Mouse (Mus musculus): Measurements from ENCODE around the gene Cyp2b10.

- TF ChIP-seq CTCF (IDR thresholded peaks at IDR 0.05; ENCODE audit: low read depth, low read length), result no peak
- TF ChIP-seq TAL1 (conservative IDR thresholded peaks at IDR 0.05; ENCODE audit: low read depth, low read length), result no peak
- TF ChIP-seq GATA2 (IDR thresholded peaks at IDR 0.05; ENCODE audit: borderline replicate concordance, low read depth, low read length), result no peak
- no peak for TF ChIP-seq GATA1 (IDR thresholded peaks at IDR 0.05; ENCODE audit: borderline replicate concordance, low read length)
Observed at GRCm38 (mm10) chr7:25872624-25873023, 24.8 kb upstream of the Cyp2b10 start.
